Mouse (Mus musculus) G1E-ER4 (cell line): Measurements from ENCODE around the gene Tmem150a. TPM values are rescaled to one million over a fixed set of nuclear protein-coding genes. Genes with fewer than 3 reads are reported as not detected.

ENCODE experiments used
- GATA1 ChIP-seq: IDR thresholded peaks from one replicate; pipeline ENCODE4 v1.8.0; 2012; ENCODE audit warnings: low read length, inconsistent platforms
- polyA plus RNA-seq: library from polyadenylated mRNA; stranded (reverse); fragments of >175 nt; gene quantifications from 2 replicates; pipeline ENCODE4 v1.2.3, GENCODE M21; 2012

The Tmem150a gene
- polyA plus RNA-seq, 1 experiment, result 2.2 TPM

GRCm38 (mm10) chr6:72361121-72361551, 5.9 kb downstream of the Tmem150a start:
- TF ChIP-seq GATA1, result no peak

- TF ChIP-seq GATA1, result no peak
Measured at GRCm38 (mm10) chr6:72362132-72363028, 7.1 kb downstream of the Tmem150a start.

GRCm38 (mm10) chr6:72364009-72364408, 8.8 kb downstream of the Tmem150a start:
- no peak for TF ChIP-seq GATA1

- no peak for TF ChIP-seq GATA1
Measured at GRCm38 (mm10) chr6:72364985-72365384, 9.7 kb downstream of the Tmem150a start.

GRCm38 (mm10) chr6:72366304-72366703, 11.1 kb downstream of the Tmem150a start:
- no peak for TF ChIP-seq GATA1

GRCm38 (mm10) chr6:72366844-72367443, 11.7 kb downstream of the Tmem150a start, which contains the start of gene Rnf181:
TSS of gene Rnf181 (minus strand) at chr6:72366956.
- TF ChIP-seq GATA1, result no peak

GRCm38 (mm10) chr6:72367460-72367974, 12.3 kb downstream of the Tmem150a start:
- no peak for TF ChIP-seq GATA1

GRCm38 (mm10) chr6:72369557-72369956, 14.3 kb downstream of the Tmem150a start:
- no peak for TF ChIP-seq GATA1

GRCm38 (mm10) chr6:72370091-72370490, 14.8 kb downstream of the Tmem150a start:
- TF ChIP-seq GATA1, result no peak

- no peak for TF ChIP-seq GATA1
Measured at GRCm38 (mm10) chr6:72371147-72371546, 15.9 kb downstream of the Tmem150a start.

- no peak for TF ChIP-seq GATA1
Measured at GRCm38 (mm10) chr6:72371571-72371970, 16.3 kb downstream of the Tmem150a start.

GRCm38 (mm10) chr6:72373184-72373583, 17.9 kb downstream of the Tmem150a start:
- TF ChIP-seq GATA1, result no peak

GRCm38 (mm10) chr6:72374206-72374605, 19.0 kb downstream of the Tmem150a start:
- TF ChIP-seq GATA1, result no peak

GRCm38 (mm10) chr6:72374820-72375563, 19.7 kb downstream of the Tmem150a start:
- TF ChIP-seq GATA1, result no peak

GRCm38 (mm10) chr6:72378510-72379234, 23.4 kb downstream of the Tmem150a start:
- no peak for TF ChIP-seq GATA1
